Mouse (Mus musculus): ENCODE measurements around the gene Fubp1.

DNA sequence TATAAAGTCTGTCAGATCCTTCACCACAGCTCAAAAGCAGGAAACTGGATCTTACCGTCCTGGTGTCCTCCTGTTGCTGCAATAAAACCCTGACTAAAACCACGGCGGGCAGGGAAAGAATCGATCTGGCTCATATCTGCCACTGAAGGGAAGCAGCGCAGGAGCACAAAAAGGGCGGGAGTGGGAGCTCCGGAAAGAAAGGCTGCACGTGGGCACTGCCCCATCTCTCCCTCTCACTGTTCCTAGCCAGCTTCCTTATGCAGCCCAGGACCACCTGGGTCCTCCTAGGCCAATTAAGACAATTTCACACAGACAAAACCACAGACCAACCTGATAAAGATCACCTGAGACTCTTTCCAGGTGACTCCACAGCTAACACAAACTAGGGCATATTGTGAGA lies 51.2 kb downstream of the Fubp1 start:
- TF ChIP-seq CTCF (IDR thresholded peaks at IDR 0.05; ENCODE audit: extremely low read depth, insufficient read length, insufficient replicate concordance, low read depth, low read length) (no peak), POLR2A (IDR thresholded peaks at IDR 0.05; ENCODE audit: low read depth, low read length) (no peak)
